Mouse (Mus musculus) spleen, adult 10 weeks (tissue): ENCODE data around the gene Fam24b. TPM values are rescaled to one million over a fixed set of nuclear protein-coding genes. Genes with fewer than 3 reads are reported as not detected.

ENCODE experiments used
- polyA plus RNA-seq: library from polyadenylated mRNA; stranded (reverse); fragments of 350-450 nt; fragmentation: Illumina TruSeq; extraction: RNeasy Lipid Tissue Mini Kit (QIAGEN cat#74804); gene quantifications from one replicate; pipeline ENCODE4 v1.2.3, GENCODE M21; 2015; ENCODE audit warnings: low replicate concordance; ENCODE audit not compliant: insufficient read depth

Fam24b gene
- not detected for polyA plus RNA-seq

DNA sequence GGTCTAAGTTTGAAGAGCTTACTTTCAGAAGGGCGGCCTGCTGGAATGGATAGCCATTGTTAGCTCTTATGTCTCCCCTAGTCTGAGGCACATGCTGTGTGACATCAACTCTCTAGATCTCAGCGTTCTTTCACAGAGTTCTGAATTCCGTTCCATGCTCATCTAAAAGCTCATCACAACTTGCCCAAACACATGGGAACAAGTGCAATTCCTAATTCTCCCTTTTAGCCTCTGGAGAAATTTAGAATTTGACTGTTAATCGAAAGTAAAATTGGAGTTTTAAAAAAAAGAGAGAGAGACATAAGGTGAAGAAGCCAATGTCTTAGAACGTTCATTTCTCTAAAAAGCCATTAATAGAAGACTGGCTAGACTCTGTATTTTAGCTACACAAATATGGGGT lies at the start of gene Fam24b:
TSS of gene Fam24b (minus strand) at position 101 of the 400 bp plus-strand sequence.

GRCm38 (mm10) chr7:131370648-131371469 lies 41.5 kb upstream of the Fam24b start, which contains the start of gene Pstk:
Gene Pstk (plus strand): TSS chr7:131371141.

DNA sequence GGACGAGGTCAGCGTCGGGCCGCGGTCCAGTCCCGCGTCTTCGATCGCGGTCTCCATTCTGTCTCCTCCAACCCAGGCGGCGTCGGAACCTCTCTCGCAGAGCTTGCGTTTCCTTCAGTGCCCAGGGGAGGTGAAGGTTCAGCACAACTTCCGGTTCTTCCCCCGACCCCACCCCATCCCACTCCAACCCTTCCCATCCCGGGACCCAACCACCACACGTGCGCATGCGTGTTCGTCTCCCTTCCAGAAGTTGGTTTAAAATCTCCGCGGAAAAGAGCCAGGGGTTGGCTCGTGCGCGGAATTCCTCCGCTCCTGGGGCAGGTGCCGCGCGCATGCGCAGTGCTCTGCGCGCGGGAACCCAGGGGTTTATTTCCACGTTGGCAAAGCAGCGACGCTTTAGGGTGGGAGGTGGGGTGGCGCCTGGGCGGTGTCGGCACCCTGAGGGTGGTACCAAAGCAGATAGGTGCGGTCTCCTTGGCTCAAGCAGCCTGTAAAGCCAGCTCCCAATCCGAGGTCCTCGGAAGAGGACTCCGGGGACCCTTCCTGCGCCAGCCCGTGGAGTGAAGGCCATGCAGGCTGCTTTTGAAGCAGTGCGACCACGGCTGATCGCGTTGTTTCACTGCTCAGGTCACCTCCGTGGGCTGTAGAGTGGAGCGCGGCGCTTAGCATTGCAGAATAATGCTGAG lies 33.4 kb upstream of the Fam24b start, which contains the start of gene 2310057M21Rik:
TSS of gene 2310057M21Rik (minus strand) at position 145 of the 686 bp plus-strand sequence.

DNA sequence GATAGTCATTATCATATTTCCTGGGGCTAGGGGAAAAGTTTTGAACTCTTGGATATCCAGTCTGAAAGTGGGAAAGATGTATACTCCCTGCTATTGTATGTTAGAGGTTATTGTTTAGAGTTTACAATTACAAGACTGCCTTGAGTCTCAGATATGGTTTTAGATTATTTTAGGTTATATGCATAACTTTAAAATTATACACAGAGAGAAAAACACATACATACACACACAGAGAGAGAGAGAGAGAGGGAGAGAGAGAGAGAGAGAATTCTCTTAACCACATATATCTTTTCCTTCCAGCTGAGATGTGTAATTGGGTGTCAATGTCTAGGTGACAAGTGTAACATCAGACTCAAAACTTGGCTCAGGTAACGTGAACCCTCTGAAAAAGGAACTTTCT lies 4.2 kb upstream of the Fam24b start, which contains the start of gene Fam24a:
TSS of gene Fam24a (plus strand) at position 301 of the 400 bp plus-strand sequence.

GRCm38 (mm10) chr7:131322192-131322591 lies 7.1 kb downstream of the Fam24b start, which contains the start of gene Cuzd1:
Gene Cuzd1 (minus strand): TSS chr7:131322292.

Other genes with a start within 250 kb of the Fam24b start
- not detected for gene 4933402N03Rik, start 183.2 kb downstream of the Fam24b start, polyA plus RNA-seq
- not detected for gene 5430419D17Rik, start 155.1 kb downstream of the Fam24b start, polyA plus RNA-seq
- gene Cuzd1, start 7.2 kb downstream of the Fam24b start, polyA plus RNA-seq, result not detected
- gene Fam24a, start 4.3 kb upstream of the Fam24b start, polyA plus RNA-seq, result not detected
- gene 2310057M21Rik, start 33.2 kb upstream of the Fam24b start, polyA plus RNA-seq, result 9.3 TPM
- 29.6 TPM for gene Pstk, start 41.6 kb upstream of the Fam24b start, polyA plus RNA-seq
- gene Ikzf5, start 81.0 kb upstream of the Fam24b start, polyA plus RNA-seq, result 29.0 TPM
- gene Acadsb, start 81.1 kb upstream of the Fam24b start, polyA plus RNA-seq, result 48.1 TPM
- not detected for gene Hmx3, start 213.4 kb upstream of the Fam24b start, polyA plus RNA-seq
- not detected for gene Hmx2, start 219.3 kb upstream of the Fam24b start, polyA plus RNA-seq
- 54.0 TPM for gene Bub3, start 230.7 kb upstream of the Fam24b start, polyA plus RNA-seq